Mouse (Mus musculus): Measurements from ENCODE around the gene Grk5. TPM values are rescaled to one million over a fixed set of nuclear protein-coding genes. Genes with fewer than 3 reads are reported as not detected.
"Not testable (repeated sequence)": the region's sequence is repeated elsewhere in the genome, so short reads cannot be mapped to it uniquely, and the experiment has no call there.

Gene Grk5
- polyA plus RNA-seq (2015; fragmentation: Nextera tagmentation; extraction: Ambion mirVana), result 1.6 and 1.9 TPM in 2 replicates

DNA sequence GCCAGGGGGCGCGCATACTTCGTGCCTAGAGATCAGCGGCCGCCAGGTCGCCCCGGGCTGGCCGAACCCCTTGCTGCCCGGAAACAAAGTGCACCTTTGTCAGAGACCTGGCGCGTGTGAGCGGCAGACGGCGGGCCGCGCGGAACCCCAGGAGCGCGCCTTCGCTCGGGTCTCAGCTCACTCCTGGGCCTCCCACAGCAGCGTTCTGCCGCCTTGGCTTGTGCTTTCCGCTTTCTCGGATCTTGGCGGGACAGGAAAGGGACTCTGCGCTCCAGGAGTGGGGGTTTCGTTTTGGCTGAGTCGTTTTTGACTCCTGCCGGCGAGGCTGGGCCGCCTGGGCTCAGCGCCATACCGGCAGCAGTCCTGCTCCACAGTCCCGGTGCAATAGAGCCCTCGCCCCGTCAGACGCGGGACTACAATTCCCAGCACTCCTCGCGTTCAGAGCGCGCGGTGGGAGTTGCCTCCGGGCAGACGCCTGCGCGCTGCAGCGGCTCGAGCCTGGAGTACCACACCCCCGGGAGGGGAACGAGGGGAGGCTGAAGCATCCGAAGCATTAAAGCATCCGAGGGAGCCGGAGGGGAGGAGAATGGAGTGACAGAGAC lies at the start of gene Grk5:
Grk5 (plus strand) TSS at position 36 of the 602 bp plus-strand sequence.
- peaks cover 17% of the 10 kb centered on the region for H3K4me1 ChIP-seq (ENCODE audit: control insufficient read depth, insufficient read depth, low read depth, low read length)
- H3K4me3 ChIP-seq (ENCODE audit: low read length), result peak within 1 kb of the TSS; percentile 84
- peak within 1 kb of the TSS; percentile 94 for H3K27ac ChIP-seq (ENCODE audit: low read depth, low read length)
- H3K36me3 ChIP-seq (ENCODE audit: control insufficient read depth, insufficient read depth, low read length), result no peaks in the 10 kb centered on the region
- under 1% methylated on average over 53 of the region's 55 CpGs for WGBS
- peak within 1 kb of the TSS; percentile 62 for H3K4me2 ChIP-seq (ENCODE audit: low read length)
- no peaks in the 10 kb centered on the region for H3K27me3 ChIP-seq (replicated peaks; ENCODE audit: control insufficient read depth, insufficient read depth, low read length)
- peak; percentile 98 for ATAC-seq
- no peaks in the 10 kb centered on the region for H3K9me3 ChIP-seq (ENCODE audit: control insufficient read depth, low read length)
- peak within 1 kb of the TSS; percentile 87 for H3K9ac ChIP-seq (ENCODE audit: low read depth, low read length)

DNA sequence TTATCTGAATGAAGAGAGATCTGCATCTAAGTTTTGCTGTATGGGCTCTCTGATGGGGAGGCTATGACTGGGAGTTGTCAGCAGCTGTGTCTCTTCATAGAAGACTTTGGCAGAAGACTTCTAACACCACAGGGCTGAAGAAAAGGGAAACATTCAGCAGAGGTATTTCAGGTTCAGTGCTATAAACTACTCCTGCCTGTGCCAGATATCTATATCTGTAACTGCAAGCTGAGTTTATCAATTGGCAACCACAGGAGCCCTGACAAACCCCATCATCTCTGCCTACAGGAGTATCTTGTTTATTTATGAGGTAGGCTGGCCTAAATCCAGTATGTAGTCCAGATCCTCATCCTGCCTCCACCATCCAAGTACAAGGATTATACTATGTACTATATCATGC lies 46.2 kb upstream of the Grk5 start:
- Histone ChIP-seq H3K4me2 (ENCODE audit: low read length) (no peak overlapping the region), H3K9ac (ENCODE audit: low read depth, low read length) (no peak overlapping the region), H3K27ac (ENCODE audit: low read depth, low read length) (no peak overlapping the region), H3K9me3 (ENCODE audit: control insufficient read depth, low read length) (no peaks in the 10 kb centered on the region), H3K27me3 (replicated peaks; ENCODE audit: control insufficient read depth, insufficient read depth, low read length) (no peaks in the 10 kb centered on the region), H3K4me3 (ENCODE audit: low read length) (no peak overlapping the region), H3K4me1 (ENCODE audit: control insufficient read depth, insufficient read depth, low read depth, low read length) (no peaks in the 10 kb centered on the region), H3K36me3 (ENCODE audit: control insufficient read depth, insufficient read depth, low read length) (peaks cover 11% of the 10 kb centered on the region; the same call in 1 of the 2 replicates)
- ATAC-seq, result no peak

DNA sequence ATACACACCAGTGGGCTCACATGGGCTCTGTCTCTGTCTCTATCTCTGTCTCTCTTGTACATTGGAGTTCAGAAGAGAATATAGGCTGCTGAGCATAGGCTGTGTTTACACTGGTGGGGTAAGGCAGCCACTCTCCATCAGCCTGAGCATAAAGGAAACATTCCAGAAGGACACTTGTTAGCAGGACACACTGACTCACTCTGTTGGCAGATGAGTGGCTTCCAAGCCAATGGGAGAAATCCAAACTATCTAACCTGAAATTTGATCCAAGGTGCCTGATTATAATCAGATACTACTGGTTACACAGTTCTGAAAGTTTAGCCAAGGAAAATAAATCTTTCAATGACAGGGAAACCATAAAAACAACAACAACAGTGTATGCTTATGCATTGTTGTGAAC lies 43.8 kb upstream of the Grk5 start:
- H3K4me1 ChIP-seq (ENCODE audit: control insufficient read depth, insufficient read depth, low read depth, low read length), result no peaks in the 10 kb centered on the region
- H3K9me3 ChIP-seq (ENCODE audit: control insufficient read depth, low read length), result no peaks in the 10 kb centered on the region
- no peak overlapping the region for H3K9ac ChIP-seq (ENCODE audit: low read depth, low read length)
- H3K4me3 ChIP-seq (ENCODE audit: low read length), result no peak overlapping the region
- no peak for ATAC-seq
- H3K27ac ChIP-seq (ENCODE audit: low read depth, low read length), result no peak overlapping the region
- H3K27me3 ChIP-seq (replicated peaks; ENCODE audit: control insufficient read depth, insufficient read depth, low read length), result no peaks in the 10 kb centered on the region
- H3K36me3 ChIP-seq (ENCODE audit: control insufficient read depth, insufficient read depth, low read length), result peaks cover 4% of the 10 kb centered on the region; the same call in 1 of the 2 replicates
- no peak overlapping the region for H3K4me2 ChIP-seq (ENCODE audit: low read length)

DNA sequence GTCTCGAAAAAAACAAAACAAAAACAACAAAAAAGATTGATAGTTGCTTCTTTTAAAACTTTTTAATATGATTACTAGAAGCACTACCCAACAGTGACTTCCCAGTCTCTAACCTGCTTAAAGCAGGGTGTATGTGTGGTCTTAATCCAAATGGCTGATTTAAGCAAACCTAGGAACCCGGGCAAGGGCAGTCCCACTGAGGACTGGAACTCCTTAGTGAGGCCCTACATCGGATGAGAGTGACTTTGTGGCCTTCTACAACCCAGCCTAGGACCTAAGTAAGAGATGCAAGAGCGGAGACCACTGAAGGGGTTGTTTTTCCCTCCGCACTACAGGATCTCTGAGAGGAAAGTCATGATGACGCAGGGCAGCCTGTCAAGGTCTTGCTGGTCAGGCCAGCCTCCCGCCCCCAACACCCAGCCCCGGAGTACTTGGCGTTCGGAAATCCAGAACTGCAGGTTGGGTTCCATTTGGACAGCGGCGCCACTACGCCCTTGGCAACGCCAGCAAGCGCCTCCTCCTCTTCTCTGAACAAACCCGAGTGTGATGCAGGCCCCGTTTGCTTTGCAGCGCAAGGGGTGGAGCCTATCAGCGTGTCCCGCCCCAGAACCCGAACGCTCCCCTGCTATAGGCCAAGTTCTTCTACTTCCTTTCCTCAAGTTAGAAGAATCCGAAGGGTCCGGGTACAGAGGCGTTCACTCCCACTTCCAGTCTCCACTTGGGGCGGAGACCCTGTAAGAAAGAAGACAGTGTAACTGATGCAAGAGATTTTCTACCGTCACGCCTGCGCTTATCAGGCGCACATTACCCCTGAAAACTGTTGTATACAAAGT lies 28.5 kb upstream of the Grk5 start, which contains the start of gene Sfxn4:
Sfxn4 (minus strand) TSS at position 612 of the 833 bp plus-strand sequence.
- 4% methylated on average over 30 of the region's 30 CpGs for WGBS

DNA sequence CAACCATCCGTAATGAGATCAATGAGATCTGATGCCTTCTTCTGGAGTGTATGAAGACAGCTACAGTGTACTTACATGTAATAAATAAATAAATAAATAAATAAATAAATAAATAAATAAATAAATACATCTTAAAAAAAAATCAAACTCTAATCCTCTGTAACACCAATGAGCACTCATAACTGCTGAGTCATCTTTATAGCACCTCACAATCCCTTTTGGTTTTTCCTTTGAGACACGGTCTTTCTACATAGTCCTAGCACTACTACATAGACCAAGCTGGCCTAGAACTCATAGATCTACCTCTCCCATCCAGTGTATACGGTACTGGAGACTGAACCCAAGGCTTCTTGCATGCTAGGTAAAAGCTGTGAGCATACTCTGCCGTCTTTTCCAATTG lies 23.4 kb upstream of the Grk5 start:
- H3K9me3 ChIP-seq (ENCODE audit: control insufficient read depth, low read length); ATAC-seq; H3K4me2 ChIP-seq (ENCODE audit: low read length); H3K36me3 ChIP-seq (ENCODE audit: control insufficient read depth, insufficient read depth, low read length); H3K27me3 ChIP-seq (replicated peaks; ENCODE audit: control insufficient read depth, insufficient read depth, low read length); H3K4me3 ChIP-seq (ENCODE audit: low read length); H3K27ac ChIP-seq (ENCODE audit: low read depth, low read length); H3K4me1 ChIP-seq (ENCODE audit: control insufficient read depth, insufficient read depth, low read depth, low read length); H3K9ac ChIP-seq (ENCODE audit: low read depth, low read length): not testable (repeated sequence)
- WGBS, result 95% methylated on average over 4 of the region's 4 CpGs

More for the DNA sequence above, 28.5 kb upstream of the Grk5 start, which contains the start of gene Sfxn4:
- H3K9me3 ChIP-seq (ENCODE audit: control insufficient read depth, low read length), result no peaks in the 10 kb centered on the region
- H3K36me3 ChIP-seq (ENCODE audit: control insufficient read depth, insufficient read depth, low read length), result 0 out of 2 replicates have a peak, but pooled peaks cover 6% of the 10 kb centered on the region
- peak within 1 kb of the TSS; percentile 73 for H3K4me3 ChIP-seq (ENCODE audit: low read length)
- peak; percentile 100 for ATAC-seq
- peak within 1 kb of the TSS; percentile 77 for H3K4me2 ChIP-seq (ENCODE audit: low read length)
- H3K27ac ChIP-seq (ENCODE audit: low read depth, low read length), result peak within 1 kb of the TSS; percentile 77
- peak within 1 kb of the TSS; percentile 78 for H3K9ac ChIP-seq (ENCODE audit: low read depth, low read length)
- peaks cover 3% of the 10 kb centered on the region for H3K4me1 ChIP-seq (ENCODE audit: control insufficient read depth, insufficient read depth, low read depth, low read length)
- H3K27me3 ChIP-seq (replicated peaks; ENCODE audit: control insufficient read depth, insufficient read depth, low read length), result no peaks in the 10 kb centered on the region

DNA sequence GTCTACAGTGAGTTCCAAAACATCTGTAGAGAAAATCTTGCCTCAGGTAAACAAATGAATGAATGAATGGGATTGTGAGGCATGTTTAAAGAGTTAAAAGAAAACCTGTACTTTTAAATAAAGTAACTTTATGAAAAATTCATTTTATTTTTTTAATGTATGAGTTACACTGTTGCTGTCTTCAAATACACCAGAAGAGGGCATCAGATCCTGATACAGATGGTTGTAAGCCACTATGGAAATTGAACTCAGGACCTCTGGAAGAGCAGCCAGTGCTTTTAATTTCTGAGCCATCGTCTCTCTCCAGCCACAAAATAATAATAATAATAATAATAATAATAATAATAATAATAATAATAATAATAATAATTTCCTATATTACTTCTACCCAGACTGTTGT lies 19.1 kb upstream of the Grk5 start:
- Histone ChIP-seq H3K27me3 (replicated peaks; ENCODE audit: control insufficient read depth, insufficient read depth, low read length) (no peaks in the 10 kb centered on the region), H3K36me3 (ENCODE audit: control insufficient read depth, insufficient read depth, low read length) (no peaks in the 10 kb centered on the region; the same call in 1 of the 2 replicates), H3K4me3 (ENCODE audit: low read length) (no peak overlapping the region), H3K27ac (ENCODE audit: low read depth, low read length) (no peak overlapping the region), H3K9me3 (ENCODE audit: control insufficient read depth, low read length) (no peaks in the 10 kb centered on the region), H3K4me1 (ENCODE audit: control insufficient read depth, insufficient read depth, low read depth, low read length) (peaks cover 8% of the 10 kb centered on the region), H3K9ac (ENCODE audit: low read depth, low read length) (no peak overlapping the region), H3K4me2 (ENCODE audit: low read length) (no peak overlapping the region)
- no peak for ATAC-seq
- 81% methylated on average over 1 of the region's 1 CpGs for WGBS

DNA sequence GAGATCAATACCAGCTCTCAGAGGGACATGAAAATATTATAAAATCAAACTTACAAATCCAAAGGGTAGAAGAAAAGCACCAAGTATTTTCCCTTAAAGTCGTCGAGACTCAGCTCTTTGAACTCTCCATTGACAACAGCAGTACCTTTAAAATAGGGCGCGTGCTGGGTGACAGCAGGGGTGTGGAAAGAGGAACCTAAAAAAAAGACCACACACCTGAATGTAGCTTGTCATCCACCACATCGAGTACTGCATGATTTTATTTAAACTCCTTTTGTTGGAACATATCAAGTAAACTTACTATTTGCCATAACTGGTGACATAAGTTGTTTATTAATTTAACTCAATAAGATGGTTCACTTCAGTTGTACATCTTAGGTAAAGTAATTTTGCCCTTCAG lies 18.2 kb upstream of the Grk5 start:
- Histone ChIP-seq H3K36me3 (ENCODE audit: control insufficient read depth, insufficient read depth, low read length) (no peaks in the 10 kb centered on the region; the same call in 1 of the 2 replicates), H3K27ac (ENCODE audit: low read depth, low read length) (no peak overlapping the region), H3K27me3 (replicated peaks; ENCODE audit: control insufficient read depth, insufficient read depth, low read length) (no peaks in the 10 kb centered on the region), H3K9me3 (ENCODE audit: control insufficient read depth, low read length) (no peaks in the 10 kb centered on the region), H3K4me1 (ENCODE audit: control insufficient read depth, insufficient read depth, low read depth, low read length) (peaks cover 8% of the 10 kb centered on the region), H3K4me2 (ENCODE audit: low read length) (no peak overlapping the region), H3K4me3 (ENCODE audit: low read length) (no peak overlapping the region), H3K9ac (ENCODE audit: low read depth, low read length) (no peak overlapping the region)
- ATAC-seq, result no peak
- WGBS, result 92% methylated on average over 5 of the region's 5 CpGs

DNA sequence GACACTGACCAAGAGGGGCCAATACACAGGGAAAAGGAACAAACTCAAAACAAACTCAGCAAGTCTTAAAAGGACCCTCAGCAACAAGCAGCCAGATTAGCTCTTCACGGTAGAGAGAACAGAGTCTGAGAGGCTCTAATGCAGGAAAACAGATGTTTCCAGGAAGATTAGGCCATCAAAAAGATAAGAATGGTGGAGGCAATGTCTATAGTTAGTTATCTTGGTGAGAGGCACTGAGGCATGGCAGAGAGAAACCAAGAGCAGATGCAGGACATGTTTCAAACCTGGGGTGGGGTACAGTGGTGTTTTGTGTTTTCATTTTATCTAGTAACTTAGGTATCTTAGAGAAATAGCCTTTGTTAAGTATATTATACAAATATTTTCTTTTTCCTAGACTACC lies 17.3 kb upstream of the Grk5 start:
- no peak for ATAC-seq
- Histone ChIP-seq H3K4me2 (ENCODE audit: low read length) (no peak overlapping the region), H3K36me3 (ENCODE audit: control insufficient read depth, insufficient read depth, low read length) (no peaks in the 10 kb centered on the region; the same call in 1 of the 2 replicates), H3K27ac (ENCODE audit: low read depth, low read length) (no peak overlapping the region), H3K27me3 (replicated peaks; ENCODE audit: control insufficient read depth, insufficient read depth, low read length) (no peaks in the 10 kb centered on the region), H3K4me1 (ENCODE audit: control insufficient read depth, insufficient read depth, low read depth, low read length) (peaks cover 8% of the 10 kb centered on the region), H3K4me3 (ENCODE audit: low read length) (no peak overlapping the region), H3K9me3 (ENCODE audit: control insufficient read depth, low read length) (no peaks in the 10 kb centered on the region), H3K9ac (ENCODE audit: low read depth, low read length) (no peak overlapping the region)
- 79% methylated on average over 1 of the region's 1 CpGs for WGBS

DNA sequence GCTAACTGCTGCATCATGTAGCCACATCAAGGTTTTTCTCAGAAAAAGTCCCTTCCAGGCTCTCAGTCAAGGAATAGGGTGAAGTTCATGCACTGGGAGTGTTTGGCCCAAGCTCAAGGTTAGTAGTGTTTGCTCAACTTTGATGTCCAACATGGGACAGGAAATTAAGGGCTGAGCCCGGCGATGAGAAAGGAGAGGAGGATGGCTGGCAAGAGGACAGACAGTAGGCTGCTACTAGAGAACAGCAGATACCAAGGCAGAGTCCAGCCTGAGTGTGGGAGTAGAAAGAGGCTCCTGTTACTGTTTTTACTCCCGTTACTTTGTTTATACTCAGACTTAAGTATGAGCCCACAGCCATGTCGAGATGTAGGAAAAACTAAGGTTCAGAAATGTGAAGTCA lies 16.0 kb upstream of the Grk5 start:
- Histone ChIP-seq H3K27me3 (replicated peaks; ENCODE audit: control insufficient read depth, insufficient read depth, low read length) (no peaks in the 10 kb centered on the region), H3K4me3 (ENCODE audit: low read length) (peak overlapping the region; percentile 67), H3K4me2 (ENCODE audit: low read length) (peak overlapping the region; percentile 70), H3K9me3 (ENCODE audit: control insufficient read depth, low read length) (no peaks in the 10 kb centered on the region), H3K9ac (ENCODE audit: low read depth, low read length) (no peak overlapping the region), H3K4me1 (ENCODE audit: control insufficient read depth, insufficient read depth, low read depth, low read length) (peaks cover 8% of the 10 kb centered on the region), H3K36me3 (ENCODE audit: control insufficient read depth, insufficient read depth, low read length) (no peaks in the 10 kb centered on the region; the same call in 1 of the 2 replicates), H3K27ac (ENCODE audit: low read depth, low read length) (0 out of 2 replicates have a peak overlapping the region, but pooled peaks have one; percentile 56)
- ATAC-seq, result no peak
- 44% methylated on average over 4 of the region's 4 CpGs for WGBS

All from hindbrain, embryonic 16.5 days (tissue).